Mouse (Mus musculus) neutrophil, adult 5-6 weeks (primary cell): Measurements from ENCODE around the gene 1700018B08Rik. TPM values are rescaled to one million over a fixed set of nuclear protein-coding genes. Genes with fewer than 3 reads are reported as not detected.
A peak's percentile ranks its signal among the peaks of the same experiment; 100 is the strongest.

Source experiments
- ATAC-seq: fragments of 151-379, 151-347 bp; 2 replicates; pipeline ENCODE4 v1.8.0; 2017; ENCODE audit warnings: mild to moderate bottlenecking, moderate TSS enrichment; ENCODE audit not compliant: insufficient number of reproducible peaks, poor library complexity, low FRiP score, severe bottlenecking; ENCODE audit errors: extremely low read depth
- total RNA-seq: library from RNA; stranded (forward); fragments of 200-1000 nt; gene quantifications from 2 replicates; pipeline ENCODE4 v1.2.3, GENCODE M21; 2017

The 1700018B08Rik gene
- not detected in 2 replicates for total RNA-seq

- no peak for ATAC-seq
These were observed at the start of gene 1700018B08Rik for GRCm38 (mm10) chr8:121544276-121544785. Gene 1700018B08Rik, minus strand, starts transcription at chr8:121544320.

GRCm38 (mm10) chr8:121593293-121593692, 49.2 kb upstream of the 1700018B08Rik start:
- ATAC-seq: no peak

- peak; percentile 42; the same call in 1 of the 2 replicates for ATAC-seq
These were observed 47.3 kb upstream of the 1700018B08Rik start for GRCm38 (mm10) chr8:121591178-121592066.

GRCm38 (mm10) chr8:121590203-121591177, 46.4 kb upstream of the 1700018B08Rik start, which contains the start of gene Map1lc3b:
Gene Map1lc3b, plus strand, starts transcription at chr8:121590361.
- peak; percentile 62 for ATAC-seq

GRCm38 (mm10) chr8:121589205-121589726, 45.1 kb upstream of the 1700018B08Rik start:
- no peak for ATAC-seq

GRCm38 (mm10) chr8:121588750-121589149, 44.6 kb upstream of the 1700018B08Rik start:
- no peak for ATAC-seq

- peak; percentile 83 for ATAC-seq
These were observed 41.2 kb upstream of the 1700018B08Rik start for GRCm38 (mm10) chr8:121585159-121585825.

- no peak for ATAC-seq
These were observed 40.6 kb upstream of the 1700018B08Rik start for GRCm38 (mm10) chr8:121584730-121585129.

- no peak for ATAC-seq
These were observed 39.5 kb upstream of the 1700018B08Rik start for GRCm38 (mm10) chr8:121583653-121584052.

GRCm38 (mm10) chr8:121580465-121580864, 36.3 kb upstream of the 1700018B08Rik start:
- ATAC-seq: peak; percentile 68

- ATAC-seq: peak; percentile 59
These were observed 34.7 kb upstream of the 1700018B08Rik start, which contains the start of gene Fbxo31 for GRCm38 (mm10) chr8:121578676-121579451. Gene Fbxo31, minus strand, starts transcription at chr8:121578806.

GRCm38 (mm10) chr8:121577751-121578675, 33.9 kb upstream of the 1700018B08Rik start:
- ATAC-seq: no peak

- no peak for ATAC-seq
These were observed 31.5 kb upstream of the 1700018B08Rik start for GRCm38 (mm10) chr8:121575661-121576060.

- peak; percentile 79 for ATAC-seq
These were observed 29.2 kb upstream of the 1700018B08Rik start for GRCm38 (mm10) chr8:121573275-121573674.

- ATAC-seq: no peak
These were observed 28.0 kb upstream of the 1700018B08Rik start for GRCm38 (mm10) chr8:121572121-121572520.

GRCm38 (mm10) chr8:121570801-121571200, 26.7 kb upstream of the 1700018B08Rik start:
- no peak for ATAC-seq
